Mouse (Mus musculus) thymus, adult 2 months (tissue): ENCODE results near the gene Fcrl6.

Source experiments
- CTCF ChIP-seq: fragments of 200-500 bp; IDR thresholded peaks from 2 replicates; pipeline ENCODE4 v1.5.1; 2012; ENCODE audit warnings: mild to moderate bottlenecking, control low read depth, low read length, moderate library complexity, borderline replicate concordance; ENCODE audit not compliant: control insufficient read depth, poor library complexity, insufficient read depth; ENCODE audit errors: extremely low read depth
- POLR2A ChIP-seq: fragments of 200-500 bp; IDR thresholded peaks from 2 replicates; pipeline ENCODE4 v1.6.1; 2012; ENCODE audit warnings: mild to moderate bottlenecking, low read length, control low read depth, moderate library complexity; ENCODE audit not compliant: control insufficient read depth, poor library complexity, insufficient read depth; ENCODE audit errors: extremely low read depth

DNA sequence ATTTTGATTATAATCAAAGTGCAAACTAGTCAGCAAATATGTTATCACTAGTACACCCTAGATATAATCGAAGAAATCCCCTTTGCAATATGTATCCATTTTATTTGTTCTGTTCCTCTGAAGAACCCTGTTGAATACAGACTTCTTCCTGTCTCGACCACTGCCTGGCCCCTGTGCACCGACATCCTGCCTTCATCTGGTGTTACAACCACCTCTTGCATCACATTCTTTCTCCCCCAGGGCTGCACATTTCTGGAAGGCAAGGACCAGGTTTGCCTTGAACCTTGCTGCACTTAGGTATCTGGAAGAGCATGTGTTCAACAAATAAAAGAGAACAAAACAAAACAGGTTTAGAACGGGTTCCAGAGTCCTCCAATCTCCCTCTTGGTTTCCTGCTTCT, 13.1 kb upstream of the Fcrl6 start:
- TF ChIP-seq CTCF (no peak), POLR2A (no peak)
